Mouse (Mus musculus): ENCODE measurements around the gene Pagr1b. TPM values are rescaled to one million over a fixed set of nuclear protein-coding genes. Genes with fewer than 3 reads are reported as not detected.

Pagr1b gene
- total RNA-seq, 2 experiments from 2014 or later, result 0.94 TPM; not detected in 1

- intact Hi-C loops (cut with DNase I), result loop anchor here (5.0 kb wide), 1 partner anchor 81 kb away; no protein-coding TSS in a partner anchor
- DNase-seq (ENCODE audit: extremely low spot score in 1 of 2, low spot score in 2 of 2), result peak in 1 of 2 experiments; percentile 86
These were observed 4.7 kb upstream of the Pagr1b start, which contains the start of the genes Gm42742 and Prrt2 for GRCm38 (mm10) chr7:127020901-127021562. Gm42742 (minus strand) TSS chr7:127021097. Prrt2 (minus strand) TSS chr7:127021211.

- DNase-seq (ENCODE audit: extremely low spot score in 1 of 2, low spot score in 2 of 2), result no peak
- intact Hi-C loops (cut with DNase I), result loop anchor here (5.0 kb wide), 1 partner anchor 82 kb away; no protein-coding TSS in a partner anchor
These were observed 4.2 kb upstream of the Pagr1b start for GRCm38 (mm10) chr7:127020491-127020890.

- DNase-seq (ENCODE audit: extremely low spot score in 1 of 2, low spot score in 2 of 2), result no peak
- intact Hi-C loops (cut with DNase I), result loop anchor here (5.0 kb wide), 1 partner anchor 82 kb away; no protein-coding TSS in a partner anchor
These were observed 3.7 kb upstream of the Pagr1b start for GRCm38 (mm10) chr7:127020031-127020430.

- DNase-seq (ENCODE audit: extremely low spot score in 1 of 2, low spot score in 2 of 2), result no peak
- intact Hi-C loops (cut with DNase I), result loop anchor here (5.0 kb wide), 1 partner anchor 42 kb away; the partner anchor contains the start of genes Cdipt and Cdiptos
These were observed 3.1 kb upstream of the Pagr1b start for GRCm38 (mm10) chr7:127019306-127019960.

GRCm38 (mm10) chr7:127018416-127019305 lies 2.4 kb upstream of the Pagr1b start:
- no peak for DNase-seq (ENCODE audit: extremely low spot score in 1 of 2, low spot score in 2 of 2)
- intact Hi-C loops (cut with DNase I), result loop anchor here (5.0 kb wide), 1 partner anchor 41 kb away; the partner anchor contains the start of genes Cdipt and Cdiptos

GRCm38 (mm10) chr7:127017950-127018345 lies 1.7 kb upstream of the Pagr1b start:
- intact Hi-C loops (cut with DNase I), result loop anchor here (5.0 kb wide), 1 partner anchor 41 kb away; the partner anchor contains the start of genes Cdipt and Cdiptos

GRCm38 (mm10) chr7:127016971-127017949 lies 976 bp upstream of the Pagr1b start, which contains the start of gene Pagr1a:
Pagr1a (minus strand) TSS chr7:127017352.
- intact Hi-C loops (cut with DNase I), result loop anchor here (5.0 kb wide), 1 partner anchor 40 kb away; the partner anchor contains the start of genes Cdipt and Cdiptos
- peak; percentile 96 to 98 for DNase-seq (ENCODE audit: extremely low spot score in 1 of 2, low spot score in 2 of 2)

More at GRCm38 (mm10) chr7:127017950-127018345, 1.7 kb upstream of the Pagr1b start:
- DNase-seq (ENCODE audit: extremely low spot score in 1 of 2, low spot score in 2 of 2), result no peak

- intact Hi-C loops (cut with DNase I), result loop anchor here (5.0 kb wide), 1 partner anchor 39 kb away; the partner anchor contains the start of genes Cdipt and Cdiptos
- DNase-seq (ENCODE audit: extremely low spot score in 1 of 2, low spot score in 2 of 2), result peak in 1 of 2 experiments; percentile 79
These were observed 228 bp upstream of the Pagr1b start for GRCm38 (mm10) chr7:127016486-127016938.

- DNase-seq (ENCODE audit: extremely low spot score in 1 of 2, low spot score in 2 of 2), result no peak
- intact Hi-C loops (cut with DNase I), result loop anchor here (5.0 kb wide), 1 partner anchor 39 kb away; the partner anchor contains the start of genes Cdipt and Cdiptos
These were observed 203 bp downstream of the Pagr1b start for GRCm38 (mm10) chr7:127016081-127016480.

- intact Hi-C loops (cut with DNase I), result loop anchor here (5.0 kb wide), 1 partner anchor 38 kb away; the partner anchor contains the start of genes Cdipt and Cdiptos
These were observed 1.3 kb downstream of the Pagr1b start for GRCm38 (mm10) chr7:127014993-127015392.

GRCm38 (mm10) chr7:127014320-127014719 lies 2.0 kb downstream of the Pagr1b start, which contains the start of gene Mvp:
Mvp (minus strand) TSS chr7:127014621.
- DNase-seq (ENCODE audit: extremely low spot score in 1 of 2, low spot score in 2 of 2), result peak in 1 of 2 experiments; percentile 74

More at GRCm38 (mm10) chr7:127014993-127015392, 1.3 kb downstream of the Pagr1b start:
- no peak for DNase-seq (ENCODE audit: extremely low spot score in 1 of 2, low spot score in 2 of 2)

GRCm38 (mm10) chr7:127013385-127013784 lies 2.9 kb downstream of the Pagr1b start:
- intact Hi-C loops (cut with DNase I), result no loop called here
- DNase-seq (ENCODE audit: extremely low spot score in 1 of 2, low spot score in 2 of 2), result no peak

More at GRCm38 (mm10) chr7:127014320-127014719, 2.0 kb downstream of the Pagr1b start, which contains the start of gene Mvp:
- intact Hi-C loops (cut with DNase I), result no loop called here

- intact Hi-C loops (cut with DNase I), result no loop called here
- no peak for DNase-seq (ENCODE audit: extremely low spot score in 1 of 2, low spot score in 2 of 2)
These were observed 3.4 kb downstream of the Pagr1b start for GRCm38 (mm10) chr7:127012845-127013244.

GRCm38 (mm10) chr7:127012374-127012773 lies 3.9 kb downstream of the Pagr1b start:
- DNase-seq (ENCODE audit: extremely low spot score in 1 of 2, low spot score in 2 of 2), result no peak
- intact Hi-C loops (cut with DNase I), result no loop called here

- intact Hi-C loops (cut with DNase I), result no loop called here
- no peak for DNase-seq (ENCODE audit: extremely low spot score in 1 of 2, low spot score in 2 of 2)
These were observed 4.6 kb downstream of the Pagr1b start for GRCm38 (mm10) chr7:127011717-127012116.

- DNase-seq (ENCODE audit: extremely low spot score in 1 of 2, low spot score in 2 of 2), result no peak
- intact Hi-C loops (cut with DNase I), result no loop called here
These were observed 5.2 kb downstream of the Pagr1b start for GRCm38 (mm10) chr7:127011051-127011450.
